Mouse (Mus musculus): ENCODE data around the gene Hs6st2. TPM values are rescaled to one million over a fixed set of nuclear protein-coding genes. Genes with fewer than 3 reads are reported as not detected.

Hs6st2 gene
- not detected for polyA plus RNA-seq (2017; shearing (Covaris generic))

DNA sequence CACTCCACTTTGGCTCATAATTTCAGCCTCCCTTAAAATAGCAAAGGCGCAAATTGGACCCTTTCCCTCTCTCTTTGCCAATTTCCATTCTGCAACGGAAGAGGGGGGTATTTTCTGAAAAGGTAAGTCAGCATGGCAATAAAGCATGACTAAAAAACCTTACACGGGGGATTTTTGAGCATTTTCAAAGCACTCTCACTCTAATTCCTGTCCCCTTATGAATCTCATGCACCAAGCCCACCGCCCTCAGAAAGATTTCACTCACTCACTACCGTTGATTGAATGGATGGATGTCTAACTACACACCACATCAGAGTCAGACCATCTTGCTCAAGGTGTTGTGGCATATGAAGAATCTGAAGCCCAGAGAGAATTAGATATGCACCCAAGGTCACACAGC lies at the start of gene Hs6st2:
Gene Hs6st2 (minus strand): TSS at position 101 of the 400 bp plus-strand sequence.

Other genes starting within 250 kb of the Hs6st2 start
- gene Usp26, start 119.4 kb upstream of the Hs6st2 start, polyA plus RNA-seq (2017; shearing (Covaris generic)), result not detected

Data from CD4-positive, CD25-positive, alpha-beta regulatory T cell (primary cell).